Mouse (Mus musculus) embryo, embryonic 11.5 days (tissue): Measurements from ENCODE around the gene Rsph1.

ENCODE experiments used
- DNase-seq: peaks from one replicate; pipeline ENCODE4 v3.0.0-alpha.2; 2012; ENCODE audit warnings: low read depth, low spot score

The Rsph1 gene

GRCm38 (mm10) chr17:31276922-31277918 is at the start of gene Rsph1:
Gene Rsph1 (minus strand): TSS chr17:31277383.
- DNase-seq: peak; percentile 78

- no peak for DNase-seq
Measured at GRCm38 (mm10) chr17:31326220-31326852, 49.2 kb upstream of the Rsph1 start.

GRCm38 (mm10) chr17:31325451-31326219 is 48.5 kb upstream of the Rsph1 start:
- no peak for DNase-seq

GRCm38 (mm10) chr17:31324227-31324626 is 47.0 kb upstream of the Rsph1 start:
- no peak for DNase-seq

GRCm38 (mm10) chr17:31323379-31323778 is 46.2 kb upstream of the Rsph1 start:
- no peak for DNase-seq

GRCm38 (mm10) chr17:31322446-31322845 is 45.3 kb upstream of the Rsph1 start:
- no peak for DNase-seq

GRCm38 (mm10) chr17:31321425-31321824 is 44.2 kb upstream of the Rsph1 start:
- no peak for DNase-seq

GRCm38 (mm10) chr17:31318906-31319767 is 42.0 kb upstream of the Rsph1 start:
- DNase-seq: no peak

- DNase-seq: no peak
Measured at GRCm38 (mm10) chr17:31317521-31318272, 40.5 kb upstream of the Rsph1 start.

- no peak for DNase-seq
Measured at GRCm38 (mm10) chr17:31316998-31317397, 39.8 kb upstream of the Rsph1 start.

- DNase-seq: no peak
Measured at GRCm38 (mm10) chr17:31315993-31316392, 38.8 kb upstream of the Rsph1 start.

GRCm38 (mm10) chr17:31315046-31315792 is 38.0 kb upstream of the Rsph1 start:
- no peak for DNase-seq

GRCm38 (mm10) chr17:31312648-31313047 is 35.5 kb upstream of the Rsph1 start:
- no peak for DNase-seq

- DNase-seq: no peak
Measured at GRCm38 (mm10) chr17:31311047-31311446, 33.9 kb upstream of the Rsph1 start.

- DNase-seq: no peak
Measured at GRCm38 (mm10) chr17:31309281-31309793, 32.2 kb upstream of the Rsph1 start.

- no peak for DNase-seq
Measured at GRCm38 (mm10) chr17:31308291-31308816, 31.2 kb upstream of the Rsph1 start.

- no peak for DNase-seq
Measured at GRCm38 (mm10) chr17:31307756-31308155, 30.6 kb upstream of the Rsph1 start.

- no peak for DNase-seq
Measured at GRCm38 (mm10) chr17:31305776-31306120, 28.6 kb upstream of the Rsph1 start.
